In the genomic region with DNA sequence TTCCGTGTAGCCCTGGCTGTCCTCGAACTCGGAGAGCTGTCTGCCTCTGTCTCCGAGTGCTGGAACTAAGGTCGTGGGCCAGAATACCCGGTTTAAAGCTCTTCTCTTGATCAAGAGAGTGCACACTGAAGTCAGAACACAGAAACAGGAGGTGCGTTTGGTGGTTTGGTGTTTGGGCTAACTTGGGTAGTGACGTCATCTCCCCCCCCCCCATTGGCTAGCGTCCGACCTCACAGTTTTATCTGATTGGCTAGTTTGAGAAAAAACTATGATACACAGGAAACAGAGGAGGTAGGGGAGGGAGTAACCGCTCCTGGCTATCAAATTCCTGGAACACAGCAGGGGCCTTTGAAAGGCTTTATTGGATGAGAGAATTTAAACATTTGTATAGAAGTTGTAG, we compare ENCODE assay signal across 15 mouse cellular contexts.
"Had no signal": no experiment of that assay in that cellular context is flagged by ENCODE, and none has a peak within 500 bp of the region (broad histone marks: within the 10 kb centered on the region; RNA-seq: fewer than 3 reads in every experiment).

No protein-coding gene starts in this region.

- H3K4me1 ChIP-seq: midbrain, embryonic 15.5 days; neural tube, embryonic 13.5 days had no signal

- H3K27ac ChIP-seq: kidney, postnatal 0 days; layer of hippocampus, adult 2 months; limb, embryonic 12.5 days; lung, embryonic 15.5 days; midbrain, embryonic 15.5 days; neural tube, embryonic 13.5 days had no signal

- H3K9me3 ChIP-seq: limb, embryonic 12.5 days; lung, embryonic 15.5 days; megakaryocyte, embryonic 14.5 days; midbrain, embryonic 15.5 days; neural tube, embryonic 13.5 days had no signal

- H3K36me3 ChIP-seq: limb, embryonic 12.5 days; lung, embryonic 15.5 days; midbrain, embryonic 15.5 days; neural tube, embryonic 13.5 days had no signal

- H3K27me3 ChIP-seq: limb, embryonic 12.5 days; lung, embryonic 15.5 days; megakaryocyte, embryonic 14.5 days; midbrain, embryonic 15.5 days; neural tube, embryonic 13.5 days had no signal

- H3K9ac ChIP-seq: limb, embryonic 12.5 days; liver, embryonic 13.5 days; liver, postnatal 0 days; lung, embryonic 15.5 days; midbrain, embryonic 15.5 days; neural tube, embryonic 13.5 days had no signal

- DNase-seq: kidney, postnatal 36 days; liver; liver, embryonic 13.5 days; liver, postnatal 0 days; lung, postnatal 14 days; right cerebral cortex, postnatal 25 days; thymus, adult 18-20 months; thymus, postnatal 14 days had no signal

- H3K4me3 ChIP-seq: layer of hippocampus, adult 2 months; limb, embryonic 12.5 days; liver, embryonic 13.5 days; lung, embryonic 15.5 days; megakaryocyte, embryonic 14.5 days; midbrain, embryonic 15.5 days; neural tube, embryonic 13.5 days had no signal

- ATAC-seq: liver, postnatal 0 days; midbrain, embryonic 15.5 days had no signal
